Mouse (Mus musculus): ENCODE data around the gene Rhbdl1. TPM values are rescaled to one million over a fixed set of nuclear protein-coding genes. Genes with fewer than 3 reads are reported as not detected.

Rhbdl1 gene
- polyA plus RNA-seq, 1 experiment from 2014 or later: 1.4 TPM

DNA sequence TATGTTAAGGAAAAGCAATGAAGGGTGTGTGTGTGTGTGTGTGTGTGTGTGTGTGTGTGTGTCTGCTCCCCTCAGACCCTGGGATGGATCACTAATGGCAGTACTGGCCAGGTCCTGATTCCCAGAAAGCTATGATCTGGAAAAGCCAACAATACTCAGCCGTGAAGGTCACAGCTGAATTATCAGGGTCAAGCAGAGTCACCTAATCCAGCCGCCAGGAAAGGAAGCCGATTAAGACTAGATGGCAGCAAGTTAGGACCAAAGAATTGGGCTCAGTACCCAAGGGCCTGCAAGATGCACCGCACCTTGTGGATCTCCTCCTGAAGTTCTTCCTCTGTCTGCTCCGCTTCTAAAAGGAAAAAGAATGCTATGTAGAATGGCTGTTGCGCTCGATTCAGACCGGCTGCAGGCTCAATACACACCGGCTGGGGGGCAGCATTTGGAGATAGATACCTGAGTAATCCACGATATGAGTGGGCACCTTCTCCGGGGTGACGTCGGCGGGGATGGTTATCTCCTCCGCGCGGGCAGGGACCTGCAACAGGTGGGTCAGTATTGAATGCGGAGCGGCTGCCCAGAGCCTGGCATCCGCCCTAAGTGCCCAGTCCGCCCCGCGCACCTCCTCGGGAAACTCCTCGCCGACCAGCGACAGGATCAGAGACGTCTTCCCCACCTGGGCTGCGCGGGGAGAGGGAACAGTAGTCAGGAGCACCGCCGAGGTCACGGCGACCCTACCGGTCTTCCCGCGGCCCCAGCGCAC, 6.7 kb upstream of the Rhbdl1 start:
- H3K4me2 ChIP-seq (replicated peaks): peak overlapping the region; percentile 91
- peaks cover 19% of the 10 kb centered on the region for H3K4me1 ChIP-seq
- no peak for ATAC-seq (ENCODE audit: low FRiP score, low read depth)
- peak overlapping the region; percentile 80 for H3K27ac ChIP-seq
- no peaks in the 10 kb centered on the region for H3K9me3 ChIP-seq
- peak overlapping the region; percentile 92 for H3K9ac ChIP-seq
- H3K4me3 ChIP-seq: peak overlapping the region; percentile 84
- no peaks in the 10 kb centered on the region for H3K27me3 ChIP-seq
- H3K36me3 ChIP-seq: peaks cover 79% of the 10 kb centered on the region
- WGBS: 3% methylated on average over 38 of the region's 38 CpGs

DNA sequence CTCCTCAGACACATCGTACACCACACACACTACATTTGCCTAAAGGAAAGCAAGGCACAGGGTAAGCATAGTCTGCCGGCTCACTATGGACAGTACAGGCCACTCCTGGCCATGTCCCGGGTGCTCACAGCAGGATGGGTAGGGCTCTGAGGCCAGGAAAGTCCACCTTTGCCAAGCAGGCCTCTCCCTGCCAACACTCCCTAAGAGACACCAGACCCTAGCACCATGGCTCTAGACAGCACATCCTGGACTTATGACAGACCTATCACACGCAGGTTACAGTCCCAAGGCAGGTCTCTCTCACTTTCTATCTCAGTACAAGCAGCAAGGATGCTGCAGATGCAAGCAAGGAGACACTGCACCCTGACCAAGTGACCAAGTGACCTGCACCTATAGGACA, 6.0 kb upstream of the Rhbdl1 start:
- no peak for ATAC-seq (ENCODE audit: low FRiP score, low read depth)
- 88% methylated on average over 4 of the region's 4 CpGs for WGBS
- peaks cover 19% of the 10 kb centered on the region for H3K4me1 ChIP-seq
- no peak overlapping the region for H3K27ac ChIP-seq
- peak overlapping the region; percentile 91 for H3K4me2 ChIP-seq (replicated peaks)
- H3K36me3 ChIP-seq: peaks cover 77% of the 10 kb centered on the region
- H3K27me3 ChIP-seq: no peaks in the 10 kb centered on the region
- H3K9ac ChIP-seq: peak overlapping the region; percentile 92
- H3K9me3 ChIP-seq: no peaks in the 10 kb centered on the region
- peak overlapping the region; percentile 84 for H3K4me3 ChIP-seq

DNA sequence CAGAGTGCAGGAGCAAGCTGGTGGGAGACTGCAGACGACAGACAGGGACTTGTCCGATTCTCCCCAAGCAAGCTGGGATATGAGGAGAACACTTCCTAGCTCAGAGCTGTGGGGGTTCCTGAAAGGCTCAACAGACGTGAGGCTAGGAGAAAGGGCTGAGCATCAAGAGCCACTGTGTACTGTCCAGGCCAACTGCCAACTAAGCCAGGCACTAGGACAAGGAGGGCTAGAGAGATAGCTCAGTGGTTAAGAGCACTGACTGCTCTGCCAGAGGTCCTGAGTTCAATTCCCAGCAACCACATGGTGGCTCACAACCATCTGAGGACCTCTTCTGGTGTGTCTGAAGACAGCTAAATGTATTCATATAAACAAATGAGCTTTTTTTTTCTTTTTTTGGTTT, 5.4 kb upstream of the Rhbdl1 start:
- Histone ChIP-seq H3K9me3 (no peaks in the 10 kb centered on the region), H3K4me2 (replicated peaks) (peak overlapping the region; percentile 91; the same call in 1 of the 2 replicates), H3K27me3 (no peaks in the 10 kb centered on the region), H3K27ac (no peak overlapping the region), H3K36me3 (peaks cover 77% of the 10 kb centered on the region), H3K9ac (no peak overlapping the region), H3K4me3 (no peak overlapping the region), H3K4me1 (peaks cover 22% of the 10 kb centered on the region)
- 84% methylated on average over 3 of the region's 3 CpGs for WGBS
- ATAC-seq (ENCODE audit: low FRiP score, low read depth): no peak

DNA sequence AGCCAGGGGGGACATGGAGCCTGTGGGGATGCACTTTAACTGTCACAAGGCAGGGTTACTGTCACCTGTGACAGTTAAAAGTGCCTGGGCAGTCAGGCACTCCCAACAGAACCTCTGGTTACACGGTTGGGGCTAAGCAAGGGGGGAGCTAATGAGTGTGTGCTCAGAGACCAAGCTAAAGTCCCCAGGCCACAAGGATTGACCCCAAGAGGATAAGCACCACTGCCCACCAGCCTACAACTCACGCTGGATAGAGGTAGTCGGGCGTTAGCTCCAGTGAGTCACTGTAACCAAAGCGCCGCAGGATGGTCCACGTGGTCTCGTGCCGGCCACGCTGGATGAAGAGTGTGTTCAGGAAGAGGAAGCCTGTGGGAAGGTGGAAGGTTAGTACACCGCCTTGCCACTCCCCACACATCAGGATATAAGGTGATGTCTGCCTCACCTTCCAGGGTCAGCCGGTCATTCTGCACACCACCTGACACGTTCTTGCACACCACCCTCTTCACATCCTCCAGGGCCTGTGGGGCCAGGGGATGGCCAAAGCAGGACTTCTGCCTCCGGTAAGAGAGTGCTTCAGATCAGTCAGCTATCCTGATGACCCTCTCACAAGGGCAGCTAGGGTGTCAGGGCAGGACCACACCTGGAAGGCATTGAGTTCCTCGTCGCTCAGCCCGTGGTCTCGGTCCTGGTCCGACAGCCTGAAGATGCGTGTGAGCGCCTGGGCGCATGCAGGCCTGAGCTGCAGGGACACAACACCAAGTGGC, 4.2 kb upstream of the Rhbdl1 start, which contains the start of gene Gm20683:
TSS of gene Gm20683 (minus strand) at position 647 of the 764 bp plus-strand sequence.
- Histone ChIP-seq H3K27ac (no peak within 1 kb of the TSS), H3K4me1 (peaks cover 34% of the 10 kb centered on the region), H3K36me3 (peaks cover 68% of the 10 kb centered on the region), H3K4me2 (replicated peaks) (no peak within 1 kb of the TSS), H3K27me3 (no peaks in the 10 kb centered on the region), H3K9me3 (no peaks in the 10 kb centered on the region), H3K9ac (no peak within 1 kb of the TSS), H3K4me3 (no peak within 1 kb of the TSS)
- ATAC-seq (ENCODE audit: low FRiP score, low read depth): no peak
- 92% methylated on average over 22 of the region's 22 CpGs for WGBS

DNA sequence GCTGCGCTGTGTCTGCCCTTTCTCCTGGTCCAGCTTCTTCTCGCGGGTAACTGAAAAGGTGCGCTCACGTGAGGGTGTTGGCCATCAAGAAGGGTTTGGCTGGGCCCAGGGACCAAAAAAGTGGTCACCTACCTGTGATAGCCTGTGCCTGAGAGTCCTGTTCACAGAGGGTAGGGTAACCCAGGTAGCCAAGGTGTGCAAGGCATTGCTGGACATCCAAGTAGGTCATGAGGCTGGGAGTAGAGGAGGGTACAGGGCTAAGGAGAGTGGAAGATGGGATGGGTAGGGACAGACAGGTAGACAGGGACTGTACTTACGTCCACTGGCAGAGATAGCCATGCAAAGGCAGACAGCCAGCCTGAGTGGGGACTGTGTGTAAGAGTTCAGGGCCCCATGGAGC, 3.4 kb upstream of the Rhbdl1 start:
- H3K4me3 ChIP-seq: no peak overlapping the region
- WGBS: 96% methylated on average over 6 of the region's 6 CpGs
- peaks cover 61% of the 10 kb centered on the region for H3K36me3 ChIP-seq
- H3K4me1 ChIP-seq: peaks cover 42% of the 10 kb centered on the region
- no peak overlapping the region for H3K4me2 ChIP-seq (replicated peaks)
- H3K27me3 ChIP-seq: no peaks in the 10 kb centered on the region
- no peak overlapping the region for H3K27ac ChIP-seq
- no peak overlapping the region for H3K9ac ChIP-seq
- H3K9me3 ChIP-seq: no peaks in the 10 kb centered on the region
- no peak for ATAC-seq (ENCODE audit: low FRiP score, low read depth)

DNA sequence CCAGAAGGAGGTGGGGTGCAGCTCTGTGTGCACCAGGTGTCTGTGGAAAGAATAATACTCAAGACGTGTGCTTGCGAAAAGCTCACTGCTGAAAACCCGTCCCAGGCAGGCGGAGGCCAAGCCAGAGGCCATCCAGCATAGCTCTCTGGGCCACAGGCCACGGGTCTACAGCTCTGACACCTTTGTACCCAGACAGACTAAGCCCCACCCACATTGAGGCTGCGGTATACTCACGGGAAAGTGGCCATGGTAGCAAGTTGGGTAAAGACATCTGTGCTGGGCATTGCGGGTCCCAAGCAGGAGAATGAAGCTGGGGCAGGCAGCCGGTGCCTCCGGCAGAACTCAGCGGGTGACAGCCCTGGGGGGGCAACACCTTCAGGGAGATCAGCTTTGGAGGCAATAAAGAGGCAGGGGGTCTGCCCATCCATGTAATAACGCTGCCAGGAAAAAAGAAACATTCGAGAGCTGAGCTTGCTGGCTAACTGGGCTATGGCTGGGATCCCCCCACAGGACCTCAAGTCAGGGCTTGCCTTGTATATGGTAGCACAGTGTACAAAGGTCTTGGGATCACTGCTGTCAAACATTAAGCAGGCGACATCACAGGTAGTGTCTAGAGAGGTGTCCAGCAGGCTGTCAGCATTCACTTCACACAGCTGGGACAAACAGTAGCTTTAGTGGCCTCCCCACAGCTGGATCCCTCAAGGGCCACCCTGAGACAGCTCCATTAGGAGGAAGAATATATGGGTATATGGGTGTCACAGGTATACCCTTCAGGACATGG, 2.5 kb upstream of the Rhbdl1 start:
- H3K4me2 ChIP-seq (replicated peaks): no peak overlapping the region
- no peak overlapping the region; the same call in 1 of the 2 replicates for H3K9ac ChIP-seq
- no peak overlapping the region for H3K27ac ChIP-seq
- no peak for ATAC-seq (ENCODE audit: low FRiP score, low read depth)
- no peaks in the 10 kb centered on the region for H3K27me3 ChIP-seq
- H3K4me1 ChIP-seq: peaks cover 44% of the 10 kb centered on the region
- no peaks in the 10 kb centered on the region for H3K9me3 ChIP-seq
- no peak overlapping the region for H3K4me3 ChIP-seq
- peaks cover 64% of the 10 kb centered on the region for H3K36me3 ChIP-seq
- 85% methylated on average over 14 of the region's 14 CpGs for WGBS

DNA sequence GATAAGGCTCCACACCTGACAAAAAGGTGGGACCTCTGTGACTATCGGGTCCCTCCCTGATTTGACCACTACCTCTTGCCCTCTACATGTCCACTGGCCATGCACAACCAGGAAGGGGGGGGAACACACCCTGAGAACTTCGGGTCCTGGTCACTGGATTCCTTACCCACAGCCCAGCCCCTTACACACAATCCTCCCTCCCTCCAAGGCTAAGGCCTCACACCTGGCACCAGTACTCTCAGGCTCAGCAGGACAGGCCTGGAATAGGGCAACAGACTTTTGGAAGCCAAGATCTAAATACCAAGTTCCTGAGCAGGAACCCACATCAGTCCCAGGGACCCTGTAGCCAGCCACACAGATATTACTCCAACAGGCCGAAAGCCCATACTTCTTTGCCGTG, 1.8 kb upstream of the Rhbdl1 start:
- WGBS: 88% methylated on average over 4 of the region's 4 CpGs
- peaks cover 49% of the 10 kb centered on the region for H3K4me1 ChIP-seq

DNA sequence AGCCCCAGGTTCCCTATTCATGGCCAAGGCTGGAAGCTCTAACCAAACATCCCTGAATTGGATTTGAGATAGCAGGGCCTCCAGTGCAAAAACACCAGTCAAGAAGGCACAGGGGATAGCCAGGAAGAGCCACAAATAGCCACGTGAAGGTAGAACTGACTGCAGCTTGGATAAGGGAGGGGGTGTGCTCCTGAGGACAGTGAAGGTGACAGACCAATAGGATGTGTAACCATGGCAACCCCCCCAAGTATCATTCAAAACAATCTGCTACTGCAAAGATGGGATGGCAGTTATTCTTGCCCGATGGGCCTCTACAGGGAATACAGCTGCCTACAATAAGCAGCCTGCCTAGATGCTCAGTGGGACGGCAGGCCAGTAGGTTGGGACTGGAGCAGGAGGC, 438 bp upstream of the Rhbdl1 start:
- Histone ChIP-seq H3K4me3 (peak overlapping the region; percentile 42; the same call in 1 of the 2 replicates), H3K27me3 (no peaks in the 10 kb centered on the region), H3K4me1 (peaks cover 44% of the 10 kb centered on the region), H3K9me3 (no peaks in the 10 kb centered on the region), H3K4me2 (replicated peaks) (peak overlapping the region; percentile 98), H3K36me3 (peaks cover 61% of the 10 kb centered on the region), H3K27ac (no peak overlapping the region), H3K9ac (peak overlapping the region; percentile 68)
- 68% methylated on average over 3 of the region's 3 CpGs for WGBS
- ATAC-seq (ENCODE audit: low FRiP score, low read depth): no peak

More for the DNA sequence above, 1.8 kb upstream of the Rhbdl1 start:
- H3K9ac ChIP-seq: no peak overlapping the region
- peaks cover 66% of the 10 kb centered on the region for H3K36me3 ChIP-seq
- no peak for ATAC-seq (ENCODE audit: low FRiP score, low read depth)
- no peak overlapping the region for H3K4me3 ChIP-seq
- no peak overlapping the region for H3K27ac ChIP-seq
- no peaks in the 10 kb centered on the region for H3K27me3 ChIP-seq
- no peaks in the 10 kb centered on the region for H3K9me3 ChIP-seq
- no peak overlapping the region for H3K4me2 ChIP-seq (replicated peaks)

DNA sequence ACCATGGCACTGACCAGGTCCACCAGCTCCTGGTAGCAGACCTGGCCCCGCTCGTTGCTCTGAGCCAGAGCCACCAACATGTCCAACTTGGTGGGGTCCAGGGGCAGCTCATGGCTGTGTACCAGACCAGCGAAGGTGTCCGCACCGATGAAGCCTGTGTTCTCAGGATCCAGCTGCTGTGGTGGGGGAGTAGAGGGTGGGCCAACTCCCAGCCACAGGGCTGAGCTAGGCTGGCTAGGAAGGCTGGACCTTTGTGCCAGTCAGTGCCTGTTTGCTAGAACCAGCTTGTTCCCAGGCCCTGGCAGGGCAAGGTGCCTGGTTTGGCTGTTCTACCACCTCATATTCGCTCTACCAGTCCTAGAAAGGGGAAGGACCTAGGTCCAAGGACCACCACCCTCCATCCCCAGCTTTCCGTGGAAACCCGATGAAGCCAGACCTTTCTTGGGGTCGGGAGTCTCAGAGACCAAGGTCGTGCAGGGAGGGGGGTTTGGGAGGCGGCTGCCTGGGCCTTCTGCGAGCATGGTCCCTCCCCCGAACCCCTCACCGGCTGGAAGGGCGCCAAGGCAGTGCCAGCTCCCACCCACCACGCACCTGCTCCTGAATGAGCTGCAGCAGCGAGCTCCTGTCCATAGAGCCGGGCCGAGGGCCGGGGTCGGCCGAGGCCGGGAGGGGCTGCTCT, 559 bp downstream of the Rhbdl1 start:
- H3K9me3 ChIP-seq: no peaks in the 10 kb centered on the region
- peak overlapping the region; percentile 68 for H3K9ac ChIP-seq
- peak overlapping the region; percentile 33; the same call in 1 of the 2 replicates for H3K27ac ChIP-seq
- H3K36me3 ChIP-seq: peaks cover 55% of the 10 kb centered on the region
- H3K27me3 ChIP-seq: no peaks in the 10 kb centered on the region
- peak overlapping the region; percentile 98 for H3K4me2 ChIP-seq (replicated peaks)
- no peak for ATAC-seq (ENCODE audit: low FRiP score, low read depth)
- peak overlapping the region; percentile 42 for H3K4me3 ChIP-seq
- H3K4me1 ChIP-seq: peaks cover 50% of the 10 kb centered on the region
- 24% methylated on average over 22 of the region's 23 CpGs for WGBS

DNA sequence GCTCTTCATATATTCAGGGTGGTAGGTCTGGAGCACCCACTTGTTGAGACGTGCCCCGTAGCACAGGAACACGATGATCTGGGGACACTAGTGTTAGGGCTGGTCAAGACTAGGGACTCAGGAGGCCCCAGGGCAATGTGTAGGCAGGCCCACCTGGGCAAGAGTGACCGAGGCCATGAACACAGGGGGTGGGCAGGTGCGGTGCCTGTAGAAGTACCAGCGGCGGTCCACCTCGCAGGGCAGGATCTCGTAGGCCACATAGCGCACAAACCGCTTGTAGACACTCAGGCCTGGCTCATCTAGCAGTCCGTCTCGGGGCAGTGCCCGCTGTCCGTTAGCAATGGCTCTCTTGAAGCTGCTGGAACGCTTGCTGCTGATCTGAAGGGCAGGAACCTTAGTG, 1.3 kb downstream of the Rhbdl1 start:
- ATAC-seq (ENCODE audit: low FRiP score, low read depth): no peak
- Histone ChIP-seq H3K27me3 (no peaks in the 10 kb centered on the region), H3K4me2 (replicated peaks) (peak overlapping the region; percentile 98; the same call in 1 of the 2 replicates), H3K36me3 (peaks cover 55% of the 10 kb centered on the region), H3K27ac (no peak overlapping the region), H3K4me1 (peaks cover 57% of the 10 kb centered on the region), H3K4me3 (peak overlapping the region; percentile 3; the same call in 1 of the 2 replicates), H3K9ac (0 out of 2 replicates have a peak overlapping the region, but pooled peaks have one; percentile 68), H3K9me3 (no peaks in the 10 kb centered on the region)
- 93% methylated on average over 16 of the region's 16 CpGs for WGBS

DNA sequence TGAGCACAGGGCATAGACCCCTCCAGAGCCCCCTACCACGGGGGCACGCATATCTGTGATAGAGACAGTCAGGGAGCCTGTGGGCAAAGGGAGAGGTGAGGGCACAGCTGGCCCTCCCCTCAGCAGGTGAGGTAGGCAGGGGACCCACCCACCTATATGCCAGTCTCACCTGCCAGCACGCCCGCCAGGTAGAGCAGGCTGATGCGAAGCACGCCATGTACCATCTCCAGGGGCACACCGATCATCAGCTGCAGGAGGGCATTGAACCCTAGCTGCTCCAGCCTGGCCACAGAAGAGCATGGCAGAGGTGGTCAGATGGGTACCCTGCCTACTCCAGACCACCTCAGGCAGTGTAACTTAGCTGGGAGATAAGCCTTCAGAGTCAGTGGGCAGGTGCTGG, 1.8 kb downstream of the Rhbdl1 start:
- WGBS: 93% methylated on average over 7 of the region's 7 CpGs
- Histone ChIP-seq H3K9ac (peak overlapping the region; percentile 75; the same call in 1 of the 2 replicates), H3K27me3 (no peaks in the 10 kb centered on the region), H3K36me3 (peaks cover 55% of the 10 kb centered on the region), H3K4me1 (peaks cover 62% of the 10 kb centered on the region), H3K27ac (no peak overlapping the region), H3K4me3 (0 out of 2 replicates have a peak overlapping the region, but pooled peaks have one; percentile 88), H3K4me2 (replicated peaks) (peak overlapping the region; percentile 98), H3K9me3 (no peaks in the 10 kb centered on the region)
- ATAC-seq (ENCODE audit: low FRiP score, low read depth): no peak
